Mouse (Mus musculus) midbrain, embryonic 11.5 days (tissue): Measurements from ENCODE around the gene Gm29776. TPM values are rescaled to one million over a fixed set of nuclear protein-coding genes. Genes with fewer than 3 reads are reported as not detected.

Experiments used
- ATAC-seq: fragments of 200-750 bp; cut with Nextera tagmentation; 2 replicates; pipeline ENCODE4 v1.8.0; 2017; ENCODE audit warnings: moderate TSS enrichment, moderate library complexity; ENCODE audit not compliant: low FRiP score
- DNase-seq: peaks from one replicate; pipeline ENCODE4 v3.0.0; 2015; ENCODE audit warnings: low spot score; ENCODE audit errors: missing footprints
- H3K27ac ChIP-seq: fragments of 300-500 bp; sonication (generic); 2 replicates; pipeline ENCODE4 v1.5.1; 2014; ENCODE audit warnings: low read depth, low read length
- H3K27me3 ChIP-seq: fragments of 300-500 bp; sonication (generic); 2 replicates; pipeline ENCODE4 v1.6.1; 2014; ENCODE audit warnings: mild to moderate bottlenecking, low read length, moderate library complexity, mixed read lengths; ENCODE audit not compliant: control insufficient read depth, insufficient read depth
- H3K36me3 ChIP-seq: fragments of 300-500 bp; sonication (generic); 2 replicates; pipeline ENCODE4 v1.6.1; 2014; ENCODE audit warnings: mild to moderate bottlenecking, low read length, moderate library complexity, mixed read lengths; ENCODE audit not compliant: control insufficient read depth, insufficient read depth
- H3K4me1 ChIP-seq: fragments of 300-500 bp; sonication (generic); 2 replicates; pipeline ENCODE4 v1.6.1; 2014; ENCODE audit warnings: low read length; ENCODE audit not compliant: control insufficient read depth, insufficient read depth
- H3K4me2 ChIP-seq: fragments of 300-500 bp; sonication (generic); 2 replicates; pipeline ENCODE4 v1.6.1; 2014; ENCODE audit warnings: mild to moderate bottlenecking, moderate library complexity
- H3K4me3 ChIP-seq: fragments of 300-500 bp; sonication (generic); 2 replicates; pipeline ENCODE4 v1.5.1; 2014; ENCODE audit warnings: low read depth, low read length
- H3K9ac ChIP-seq: fragments of 300-500 bp; sonication (generic); 2 replicates; pipeline ENCODE4 v1.6.1; 2014; ENCODE audit warnings: low read length
- H3K9me3 ChIP-seq: fragments of 300-500 bp; sonication (generic); 2 replicates; pipeline ENCODE4 v1.6.1; 2016; ENCODE audit warnings: low read length; ENCODE audit not compliant: control insufficient read depth
- WGBS: fragments of 180-500 bp; shearing (Covaris S2); extraction: QIAGEN DNeasy Blood & Tissue Kit; methylation state at CpG from one replicate; pipeline ENCODE4 v1.1.7; 2014; 5-methylcytosine and 5-hydroxymethylcytosine counted together
- microRNA-seq: library from miRNA; unstranded; fragments of <30 nt; microRNA quantifications from one replicate; pipeline ENCODE4, GENCODE M21; 2017
- polyA plus RNA-seq: library from polyadenylated mRNA; unstranded; fragments of >200 nt; fragmentation: Nextera tagmentation; extraction: Ambion mirVana; gene quantifications from 2 replicates; pipeline ENCODE4 v1.2.1, GENCODE M21; 2014

The Gm29776 gene
- polyA plus RNA-seq, 1 experiment from 2014 or later, result 0.11 TPM

GRCm38 (mm10) chr14:54647900-54648299, 50.7 kb downstream of the Gm29776 start:
- no peak overlapping the region for H3K4me3 ChIP-seq
- no peak overlapping the region; the same call in 1 of the 2 replicates for H3K4me2 ChIP-seq
- H3K9ac ChIP-seq, result no peak overlapping the region
- no peaks in the 10 kb centered on the region for H3K27me3 ChIP-seq
- peaks cover 19% of the 10 kb centered on the region for H3K4me1 ChIP-seq
- ATAC-seq, result no peak
- no peaks in the 10 kb centered on the region for H3K9me3 ChIP-seq
- no peak overlapping the region for H3K27ac ChIP-seq
- H3K36me3 ChIP-seq, result peaks cover 54% of the 10 kb centered on the region
- WGBS, result 78% methylated on average over 4 of the region's 4 CpGs
- no peak for DNase-seq

GRCm38 (mm10) chr14:54646898-54647636, 51.6 kb downstream of the Gm29776 start:
- Histone ChIP-seq H3K4me1 (peaks cover 12% of the 10 kb centered on the region), H3K9ac (no peak overlapping the region), H3K36me3 (peaks cover 55% of the 10 kb centered on the region), H3K27me3 (no peaks in the 10 kb centered on the region), H3K4me2 (no peak overlapping the region), H3K27ac (no peak overlapping the region), H3K9me3 (no peaks in the 10 kb centered on the region), H3K4me3 (no peak overlapping the region)
- DNase-seq, result no peak
- ATAC-seq, result no peak
- WGBS, result 94% methylated on average over 8 of the region's 8 CpGs

GRCm38 (mm10) chr14:54646455-54646854, 52.2 kb downstream of the Gm29776 start:
- H3K4me3 ChIP-seq, result no peak overlapping the region
- no peak overlapping the region for H3K4me2 ChIP-seq
- ATAC-seq (no peak), DNase-seq (no peak)
- H3K36me3 ChIP-seq, result peaks cover 55% of the 10 kb centered on the region
- no peak overlapping the region for H3K9ac ChIP-seq
- H3K4me1 ChIP-seq, result peaks cover 6% of the 10 kb centered on the region
- H3K9me3 ChIP-seq, result no peaks in the 10 kb centered on the region
- 95% methylated on average over 17 of the region's 17 CpGs for WGBS
- H3K27me3 ChIP-seq, result no peaks in the 10 kb centered on the region
- H3K27ac ChIP-seq, result no peak overlapping the region

- H3K4me1 ChIP-seq, result peaks cover 9% of the 10 kb centered on the region; the same call in 1 of the 2 replicates
- ATAC-seq, result no peak
- WGBS, result 92% methylated on average over 9 of the region's 9 CpGs
These were observed 54.3 kb downstream of the Gm29776 start for GRCm38 (mm10) chr14:54644294-54644693.

GRCm38 (mm10) chr14:54643011-54643410, 55.6 kb downstream of the Gm29776 start:
- Histone ChIP-seq H3K4me1 (peaks cover 9% of the 10 kb centered on the region; the same call in 1 of the 2 replicates), H3K4me2 (no peak overlapping the region), H3K27me3 (no peaks in the 10 kb centered on the region), H3K27ac (no peak overlapping the region), H3K36me3 (peaks cover 42% of the 10 kb centered on the region), H3K4me3 (no peak overlapping the region), H3K9me3 (no peaks in the 10 kb centered on the region), H3K9ac (no peak overlapping the region)
- no peak for DNase-seq
- ATAC-seq, result no peak
- 89% methylated on average over 2 of the region's 2 CpGs for WGBS

More at GRCm38 (mm10) chr14:54644294-54644693, 54.3 kb downstream of the Gm29776 start:
- H3K27ac ChIP-seq, result no peak overlapping the region
- H3K9ac ChIP-seq, result no peak overlapping the region
- no peaks in the 10 kb centered on the region for H3K9me3 ChIP-seq
- H3K4me2 ChIP-seq, result no peak overlapping the region
- no peaks in the 10 kb centered on the region for H3K27me3 ChIP-seq
- no peak overlapping the region for H3K4me3 ChIP-seq
- peaks cover 42% of the 10 kb centered on the region for H3K36me3 ChIP-seq
- DNase-seq, result no peak

Small RNA genes within 50 kb of the gene (microRNA-seq; reads per million reads assigned to microRNA genes)
- 1.7 reads per million for gene Mir6948

Other genes with a start within 250 kb of the Gm29776 start
- 15.8 and 19.5 TPM in 2 replicates for gene Lrp10, start 234.7 kb downstream of the Gm29776 start, polyA plus RNA-seq
- 33.6 and 34.4 TPM in 2 replicates for gene Rem2, start 222.7 kb downstream of the Gm29776 start, polyA plus RNA-seq
- 137 and 139 TPM in 2 replicates for gene Prmt5, start 181.3 kb downstream of the Gm29776 start, polyA plus RNA-seq
- 35.3 and 41.9 TPM in 2 replicates for gene Haus4, start 144.2 kb downstream of the Gm29776 start, polyA plus RNA-seq
- 24.3 and 25.1 TPM in 2 replicates for gene Ajuba, start 121.3 kb downstream of the Gm29776 start, polyA plus RNA-seq
- 5.9 and 8.5 TPM in 2 replicates for gene 4931414P19Rik, start 92.8 kb downstream of the Gm29776 start, polyA plus RNA-seq
- gene Psmb5, start 80.8 kb downstream of the Gm29776 start, polyA plus RNA-seq, result 396 and 453 TPM in 2 replicates
- 0.04 TPM in 1 of 2 replicates, not detected in the other for gene Psmb11, start 77.4 kb downstream of the Gm29776 start, polyA plus RNA-seq
- gene Gm17606, start 57.9 kb downstream of the Gm29776 start, polyA plus RNA-seq, result not detected in 2 replicates
- gene Cdh24, start 57.5 kb downstream of the Gm29776 start, polyA plus RNA-seq, result 5.8 and 6.9 TPM in 2 replicates
- 95.7 and 96.7 TPM in 2 replicates for gene 1700123O20Rik, start 12.6 kb downstream of the Gm29776 start, polyA plus RNA-seq
- 139 and 145 TPM in 2 replicates for gene Acin1, start 11.9 kb downstream of the Gm29776 start, polyA plus RNA-seq
- gene Cebpe, start 13.3 kb upstream of the Gm29776 start, polyA plus RNA-seq, result 0.12 TPM in 1 of 2 replicates, not detected in the other
- gene Slc7a8, start 83.1 kb upstream of the Gm29776 start, polyA plus RNA-seq, result 2.8 and 3.0 TPM in 2 replicates
- not detected in 2 replicates for gene Rnf212b, start 115.3 kb upstream of the Gm29776 start, polyA plus RNA-seq
- gene Homez, start 172.1 kb upstream of the Gm29776 start, polyA plus RNA-seq, result 13.2 and 19.9 TPM in 2 replicates
- 0.23 and 0.68 TPM in 2 replicates for gene Ppp1r3e, start 178.7 kb upstream of the Gm29776 start, polyA plus RNA-seq
- gene Bcl2l2, start 184.5 kb upstream of the Gm29776 start, polyA plus RNA-seq, result 2.4 and 3.3 TPM in 2 replicates
- gene Gm20521, start 184.6 kb upstream of the Gm29776 start, polyA plus RNA-seq, result not detected in 2 replicates
- gene Pabpn1, start 193.7 kb upstream of the Gm29776 start, polyA plus RNA-seq, result 166 and 173 TPM in 2 replicates
- gene Slc22a17, start 214.3 kb upstream of the Gm29776 start, polyA plus RNA-seq, result 35.4 and 36.0 TPM in 2 replicates
- 24.4 and 27.6 TPM in 2 replicates for gene Efs, start 227.3 kb upstream of the Gm29776 start, polyA plus RNA-seq
- not detected in 2 replicates for gene Il25, start 233.9 kb upstream of the Gm29776 start, polyA plus RNA-seq
- gene Cmtm5, start 237.4 kb upstream of the Gm29776 start, polyA plus RNA-seq, result 0.19 and 0.71 TPM in 2 replicates